ENCODE assay signal across 7 mouse cellular contexts in genomic region chr6:134921014-134921694, GRCm38 (mm10). TPM values are rescaled to one million over a fixed set of nuclear protein-coding genes. Genes with fewer than 3 reads are reported as not detected.
DNase-seq lines count a peak whose midpoint lies in the region; ATAC-seq and TF ChIP-seq lines count a peak whose summit lies in the region.

No protein-coding gene starts in this region.

- no peaks in the 10 kb centered on the region for H3K9me3 ChIP-seq in forebrain, embryonic 15.5 days
- no peaks in the 10 kb centered on the region for H3K9me3 ChIP-seq in hindbrain, embryonic 12.5 days (replicated peaks)

- TF ChIP-seq CTCF in left cerebral cortex, adult 2 months (IDR thresholded peaks at IDR 0.05), result no peak; the same call in 1 of the 2 replicates

- H3K4me2 ChIP-seq in forebrain, embryonic 15.5 days (replicated peaks), result peak overlapping the region; percentile 83
- H3K4me2 ChIP-seq in hindbrain, embryonic 12.5 days (replicated peaks), result peak overlapping the region; percentile 87

- H3K9ac ChIP-seq in forebrain, embryonic 15.5 days (replicated peaks), result peak overlapping the region; percentile 86
- peak overlapping the region; percentile 92 for H3K9ac ChIP-seq in hindbrain, embryonic 12.5 days

- no peaks in the 10 kb centered on the region for H3K27me3 ChIP-seq in forebrain, embryonic 15.5 days
- 0 out of 2 replicates have a peak, but pooled peaks cover 3% of the 10 kb centered on the region for H3K27me3 ChIP-seq in hindbrain, embryonic 12.5 days

- DNase-seq in T-cell, adult 2 months (ENCODE audit: low spot score), result peak; percentile 78
- peak; percentile 82 to 86 for DNase-seq in cerebellum, adult 18-20 months
- DNase-seq in left cerebral cortex, adult 2 months (ENCODE audit: extremely low spot score in 1 of 2, low spot score in 2 of 2), result peak in 1 of 2 experiments; percentile 44
- DNase-seq in lung, postnatal 4 days, result peak; percentile 59 to 65
- peak; percentile 55 to 64 for DNase-seq in right cerebral cortex, postnatal 10 days (ENCODE audit: low spot score in 2 of 2)

- H3K36me3 ChIP-seq in forebrain, embryonic 15.5 days, result no peaks in the 10 kb centered on the region
- H3K36me3 ChIP-seq in hindbrain, embryonic 12.5 days, result no peaks in the 10 kb centered on the region

- H3K27ac ChIP-seq in forebrain, embryonic 15.5 days (replicated peaks), result peak overlapping the region; percentile 100
- H3K27ac ChIP-seq in hindbrain, embryonic 12.5 days, result peak overlapping the region; percentile 98
- peak overlapping the region; percentile 100 for H3K27ac ChIP-seq in left cerebral cortex, adult 2 months

- ATAC-seq in forebrain, embryonic 15.5 days (replicated peaks), result no peak
- no peak for ATAC-seq in hindbrain, embryonic 12.5 days (ENCODE audit: low FRiP score)

- WGBS in forebrain, embryonic 15.5 days, result under 1% methylated on average over 32 of the region's 32 CpGs
- WGBS in hindbrain, embryonic 12.5 days, result under 1% methylated on average over 32 of the region's 32 CpGs

- peaks cover 49% of the 10 kb centered on the region for H3K4me1 ChIP-seq in forebrain, embryonic 15.5 days
- H3K4me1 ChIP-seq in hindbrain, embryonic 12.5 days, result peaks cover 47% of the 10 kb centered on the region

- peak overlapping the region; percentile 90 for H3K4me3 ChIP-seq in forebrain, embryonic 15.5 days
- peak overlapping the region; percentile 86 for H3K4me3 ChIP-seq in hindbrain, embryonic 12.5 days
- H3K4me3 ChIP-seq in left cerebral cortex, adult 2 months, result peak overlapping the region; percentile 96

- intact Hi-C loops in left cerebral cortex, adult 2 months (cut with DNase I), result loop anchor here (2.0 to 10.0 kb wide), 2 partner anchors 34 to 276 kb away; no protein-coding TSS in a partner anchor

RNA-seq across cellular contexts. Expression of gene Cdkn1b, which starts 1.0 kb away (rescaled TPM):
- polyA plus RNA-seq in forebrain, embryonic 15.5 days (2015; fragmentation: Nextera tagmentation; extraction: Ambion mirVana), result 52.4 and 55.1 TPM in 2 replicates
- polyA plus RNA-seq in hindbrain, embryonic 12.5 days (2016; fragmentation: Nextera tagmentation; extraction: Ambion mirVana), result 24.9 and 25.7 TPM in 2 replicates
- total RNA-seq in left cerebral cortex, adult 2 months (2021), result 10 to 100 TPM; 36.8 to 42.3 TPM

RNA-seq across cellular contexts. Expression of gene Gpr19, which starts 22.8 kb away (rescaled TPM):
- polyA plus RNA-seq in forebrain, embryonic 15.5 days (2015; fragmentation: Nextera tagmentation; extraction: Ambion mirVana), result 47.7 and 48.1 TPM in 2 replicates
- polyA plus RNA-seq in hindbrain, embryonic 12.5 days (2016; fragmentation: Nextera tagmentation; extraction: Ambion mirVana), result 31.3 and 31.8 TPM in 2 replicates
- 10 to 100 TPM; 22.2 to 26.9 TPM for total RNA-seq in left cerebral cortex, adult 2 months (2021)
